Mouse (Mus musculus) intestine, embryonic 16.5 days (tissue): ENCODE data around the gene Asxl1. TPM values are rescaled to one million over a fixed set of nuclear protein-coding genes. Genes with fewer than 3 reads are reported as not detected.

Source experiments
- ATAC-seq: fragments of 200-750 bp; cut with Nextera tagmentation; 2 replicates; pipeline ENCODE4 v1.8.0; 2017; ENCODE audit warnings: moderate TSS enrichment, moderate library complexity
- H3K27ac ChIP-seq: fragments of 300-500 bp; sonication (generic); 2 replicates; pipeline ENCODE4 v1.5.1; 2014; ENCODE audit warnings: mild to moderate bottlenecking, low read length
- H3K27me3 ChIP-seq: fragments of 300-500 bp; sonication (generic); replicated peaks from 2 replicates; pipeline ENCODE4 v1.6.1; 2014; ENCODE audit warnings: low read length, control low read depth, mixed read lengths; ENCODE audit not compliant: control insufficient read depth, insufficient read depth
- H3K36me3 ChIP-seq: fragments of 300-500 bp; sonication (generic); 2 replicates; pipeline ENCODE4 v1.6.1; 2014; ENCODE audit warnings: low read length, control low read depth; ENCODE audit not compliant: control insufficient read depth, insufficient read depth
- H3K4me1 ChIP-seq: fragments of 300-500 bp; sonication (generic); 2 replicates; pipeline ENCODE4 v1.6.1; 2014; ENCODE audit warnings: low read length, control low read depth, mixed read lengths; ENCODE audit not compliant: control insufficient read depth, insufficient read depth
- H3K4me2 ChIP-seq: fragments of 300-500 bp; sonication (generic); 2 replicates; pipeline ENCODE4 v1.6.1; 2014; ENCODE audit warnings: low read depth, low read length, control low read depth
- H3K4me3 ChIP-seq: fragments of 300-500 bp; sonication (generic); 2 replicates; pipeline ENCODE4 v1.5.1; 2014; ENCODE audit warnings: mild to moderate bottlenecking, low read length
- H3K9ac ChIP-seq: fragments of 300-500 bp; sonication (generic); 2 replicates; pipeline ENCODE4 v1.6.1; 2014; ENCODE audit warnings: low read depth, low read length
- H3K9me3 ChIP-seq: fragments of 300-500 bp; sonication (generic); 2 replicates; pipeline ENCODE4 v1.6.1; 2016; ENCODE audit warnings: low read length, control low read depth; ENCODE audit not compliant: control insufficient read depth
- WGBS: fragments of 180-500 bp; shearing (Covaris S2); extraction: QIAGEN DNeasy Blood & Tissue Kit; methylation state at CpG from one replicate; pipeline ENCODE4 v1.1.7; 2014; 5-methylcytosine and 5-hydroxymethylcytosine counted together
- polyA plus RNA-seq: library from polyadenylated mRNA; unstranded; fragments of >200 nt; fragmentation: Nextera tagmentation; extraction: Ambion mirVana; gene quantifications from 2 replicates; pipeline ENCODE4 v1.2.1, GENCODE M21; 2015

Asxl1 gene
- polyA plus RNA-seq, 1 experiment from 2014 or later = 6.9 TPM

DNA sequence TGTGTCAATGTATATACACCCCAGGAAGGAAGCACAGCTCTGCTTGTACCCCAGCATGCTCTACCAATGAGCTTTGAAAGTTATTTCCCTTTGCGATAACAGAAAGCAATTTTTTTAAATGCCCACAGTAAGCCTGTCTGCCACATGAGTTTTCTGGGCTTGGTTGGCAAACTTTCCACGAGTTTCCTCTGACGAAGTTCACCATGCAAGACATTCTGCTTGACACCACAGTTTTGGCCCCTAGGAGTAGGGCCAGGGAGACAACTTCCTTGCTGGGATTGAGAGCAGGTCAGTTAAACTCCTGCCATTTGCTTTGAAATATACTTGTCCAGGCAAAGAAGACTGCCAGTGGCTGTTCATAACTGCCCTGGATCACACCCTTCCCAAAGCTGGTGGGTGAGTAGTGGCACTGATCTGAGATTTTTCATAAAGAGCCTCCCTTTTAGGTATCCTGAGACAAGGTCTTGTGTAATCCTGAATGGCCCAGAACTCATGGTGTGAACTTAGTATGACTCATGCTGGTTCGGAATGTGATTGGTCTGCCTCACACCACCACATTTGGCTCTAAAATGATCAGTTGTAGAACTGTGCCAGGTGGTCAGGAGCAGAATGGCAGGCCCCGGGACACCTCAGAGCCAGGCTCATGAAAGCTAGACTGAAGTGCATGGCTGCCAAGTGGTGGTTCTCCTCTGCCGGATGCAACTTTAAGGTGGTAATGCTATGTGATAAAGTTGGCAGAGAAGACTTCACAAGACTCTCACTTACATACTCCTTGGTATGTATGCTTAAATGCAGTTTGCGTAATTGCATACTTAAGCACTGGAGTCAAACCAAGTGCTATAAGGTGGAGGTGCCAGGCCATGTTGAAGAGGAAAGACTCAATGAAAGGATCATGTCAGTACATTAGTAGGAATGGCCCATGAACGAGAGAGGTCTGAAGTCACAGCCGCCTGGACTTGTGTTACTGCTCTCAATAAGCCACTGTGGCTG, 7.0 kb upstream of the Asxl1 start:
- H3K9me3 ChIP-seq = no peaks in the 10 kb centered on the region
- no peaks in the 10 kb centered on the region for H3K36me3 ChIP-seq
- WGBS = 88% methylated on average over 9 of the region's 9 CpGs
- no peak overlapping the region for H3K4me2 ChIP-seq
- no peak overlapping the region for H3K27ac ChIP-seq
- H3K27me3 ChIP-seq = no peaks in the 10 kb centered on the region
- H3K9ac ChIP-seq = no peak overlapping the region
- peaks cover 8% of the 10 kb centered on the region; the same call in 1 of the 2 replicates for H3K4me1 ChIP-seq
- no peak for ATAC-seq
- H3K4me3 ChIP-seq = no peak overlapping the region

DNA sequence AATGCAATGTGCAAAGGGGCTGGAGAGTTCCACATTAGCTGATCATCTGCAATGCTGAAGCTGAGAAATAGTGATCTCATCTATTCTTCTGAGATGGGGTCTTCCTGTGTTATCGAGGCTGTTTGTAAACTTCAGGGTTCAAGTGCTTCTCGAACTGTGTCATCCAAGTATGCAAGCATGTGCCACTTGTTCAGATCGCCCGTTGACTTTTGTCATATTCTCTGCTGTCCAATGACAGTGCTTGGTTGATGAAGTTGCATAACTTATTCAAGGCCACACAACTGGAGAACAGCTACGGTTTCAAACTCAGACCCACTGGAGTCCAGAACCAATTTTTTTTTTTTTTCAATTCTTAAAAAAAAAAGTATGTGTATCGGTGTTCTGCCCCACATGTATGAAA, 3.5 kb upstream of the Asxl1 start:
- Histone ChIP-seq H3K9me3 (no peaks in the 10 kb centered on the region), H3K27me3 (no peaks in the 10 kb centered on the region), H3K4me2 (no peak overlapping the region), H3K36me3 (no peaks in the 10 kb centered on the region), H3K4me1 (peaks cover 15% of the 10 kb centered on the region; the same call in 1 of the 2 replicates), H3K27ac (0 out of 2 replicates have a peak overlapping the region, but pooled peaks have one; percentile 8), H3K9ac (no peak overlapping the region), H3K4me3 (no peak overlapping the region)
- ATAC-seq = no peak
- 77% methylated on average over 6 of the region's 6 CpGs for WGBS

DNA sequence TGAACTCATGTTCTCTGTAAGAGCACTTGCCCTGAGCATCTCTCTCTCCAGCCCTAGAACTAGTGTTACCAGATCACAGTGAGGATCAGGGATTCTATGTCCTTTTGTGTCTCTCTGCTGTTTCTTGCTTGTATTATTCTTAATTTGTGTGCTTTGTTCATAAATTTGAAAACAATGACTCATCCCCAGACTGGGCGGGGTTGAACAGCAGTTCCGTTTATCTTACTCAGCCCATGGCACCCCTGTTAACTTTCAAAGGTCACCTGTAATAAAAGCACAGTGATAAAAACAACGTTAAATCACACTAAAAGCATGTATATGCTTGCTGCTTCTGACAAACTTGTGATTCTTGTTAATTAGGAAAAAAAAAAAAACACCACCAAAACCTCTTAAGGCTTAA, 3.0 kb upstream of the Asxl1 start:
- peak overlapping the region; percentile 45; the same call in 1 of the 2 replicates for H3K27ac ChIP-seq
- no peaks in the 10 kb centered on the region for H3K36me3 ChIP-seq
- WGBS = 44% methylated on average over 3 of the region's 3 CpGs
- no peak overlapping the region for H3K9ac ChIP-seq
- H3K4me3 ChIP-seq = no peak overlapping the region
- no peak for ATAC-seq
- H3K4me1 ChIP-seq = peaks cover 15% of the 10 kb centered on the region; the same call in 1 of the 2 replicates
- no peaks in the 10 kb centered on the region for H3K27me3 ChIP-seq
- H3K9me3 ChIP-seq = no peaks in the 10 kb centered on the region
- no peak overlapping the region for H3K4me2 ChIP-seq

DNA sequence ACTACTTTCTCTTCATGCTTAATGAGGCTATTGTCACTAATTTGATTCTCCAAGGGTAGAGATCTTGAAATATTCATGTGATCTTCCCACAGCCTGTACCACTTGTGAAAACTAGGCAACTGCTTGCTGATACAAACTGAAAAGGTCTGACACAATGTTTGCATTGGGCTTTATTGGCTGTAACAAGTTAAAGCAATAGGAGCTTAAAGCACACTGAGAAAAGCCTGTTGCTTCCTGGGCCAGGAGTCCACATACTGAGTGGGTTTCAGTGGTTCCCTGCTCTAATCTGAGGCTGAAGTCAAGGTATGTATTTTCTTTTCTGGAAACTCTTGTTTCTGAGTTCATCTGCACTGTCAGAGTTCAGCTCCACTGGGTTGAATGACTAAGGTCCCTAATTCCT, 2.4 kb upstream of the Asxl1 start:
- no peak for ATAC-seq
- Histone ChIP-seq H3K4me2 (no peak overlapping the region), H3K9me3 (no peaks in the 10 kb centered on the region), H3K4me1 (peaks cover 18% of the 10 kb centered on the region), H3K9ac (no peak overlapping the region), H3K36me3 (no peaks in the 10 kb centered on the region), H3K27ac (peak overlapping the region; percentile 45), H3K4me3 (no peak overlapping the region), H3K27me3 (no peaks in the 10 kb centered on the region)

DNA sequence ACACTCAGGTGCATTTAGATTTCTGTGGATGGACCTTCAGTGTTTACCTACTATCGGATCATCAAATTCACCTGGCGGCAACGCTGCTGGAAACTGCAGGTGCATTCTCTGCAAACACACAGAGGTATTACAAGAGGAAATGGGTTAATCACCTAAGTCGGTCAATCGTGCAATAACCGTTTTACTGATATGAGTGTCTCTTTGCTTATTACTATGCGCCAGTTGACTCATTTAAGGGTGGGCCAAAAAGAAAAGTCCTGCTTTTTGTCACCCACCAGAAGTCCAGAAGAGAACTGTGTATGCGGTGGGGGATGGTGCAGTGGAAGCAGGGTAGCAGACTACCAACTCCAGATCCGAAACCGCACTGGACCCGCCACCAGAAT, 567 bp upstream of the Asxl1 start:
- no peaks in the 10 kb centered on the region for H3K9me3 ChIP-seq
- peak overlapping the region; percentile 77 for H3K27ac ChIP-seq
- H3K27me3 ChIP-seq = no peaks in the 10 kb centered on the region
- peak overlapping the region; percentile 72 for H3K9ac ChIP-seq
- no peaks in the 10 kb centered on the region for H3K36me3 ChIP-seq
- H3K4me1 ChIP-seq = peaks cover 28% of the 10 kb centered on the region
- H3K4me2 ChIP-seq = peak overlapping the region; percentile 69
- peak overlapping the region; percentile 92 for H3K4me3 ChIP-seq
- ATAC-seq = no peak; the same call in 1 of the 2 replicates
- 2% methylated on average over 11 of the region's 11 CpGs for WGBS

DNA sequence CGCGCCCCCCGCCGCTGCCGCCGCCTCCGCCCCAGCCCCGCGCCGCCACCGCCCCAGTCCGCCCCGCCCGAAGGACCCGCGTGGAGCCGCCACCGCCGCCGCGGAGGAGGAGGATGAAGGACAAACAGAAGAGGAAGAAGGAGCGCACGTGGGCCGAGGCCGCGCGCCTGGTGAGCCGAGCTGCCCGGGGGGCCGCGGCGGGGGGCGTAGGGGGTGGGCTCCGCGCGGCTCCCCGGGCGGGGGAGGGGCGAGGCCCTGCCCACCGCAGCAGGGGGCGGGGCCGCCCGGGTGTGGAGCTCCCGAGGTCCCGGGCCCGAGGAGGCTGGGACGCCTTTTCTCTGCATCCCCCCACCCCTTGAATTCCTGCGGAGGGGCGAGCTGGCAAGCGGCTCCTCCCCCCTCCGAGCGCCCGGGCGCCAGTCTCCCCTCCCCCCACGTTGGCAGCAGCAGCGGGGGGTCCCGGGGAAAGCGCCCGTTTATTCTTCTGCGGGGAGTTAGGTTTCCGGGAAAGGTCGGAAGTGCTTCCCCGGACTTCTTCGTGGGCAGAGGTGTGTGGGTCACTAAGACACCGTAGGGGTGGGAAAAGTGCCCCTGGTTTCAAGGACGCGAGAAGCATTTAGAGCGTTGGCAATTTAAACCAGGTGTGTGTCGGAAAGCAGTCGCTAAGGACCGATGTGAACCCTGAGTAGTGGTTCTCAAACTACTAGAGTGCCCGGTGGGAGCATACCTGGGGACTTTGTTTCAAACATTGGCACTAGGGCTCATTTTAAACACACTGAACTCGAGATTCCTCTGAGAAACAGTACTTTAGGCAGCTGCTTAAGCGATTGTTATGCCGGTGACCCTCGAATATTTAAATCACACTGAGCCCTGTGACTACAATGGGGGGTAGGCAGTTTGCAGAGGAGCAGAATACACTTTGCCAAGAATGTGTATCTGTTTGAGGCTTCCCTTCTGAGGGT, 873 bp downstream of the Asxl1 start:
- peak overlapping the region; percentile 68 for H3K4me2 ChIP-seq
- peak overlapping the region; percentile 92 for H3K4me3 ChIP-seq
- peaks cover 39% of the 10 kb centered on the region for H3K4me1 ChIP-seq
- H3K36me3 ChIP-seq = no peaks in the 10 kb centered on the region
- no peaks in the 10 kb centered on the region for H3K27me3 ChIP-seq
- peak overlapping the region; percentile 93 for H3K9ac ChIP-seq
- H3K27ac ChIP-seq = peak overlapping the region; percentile 99
- H3K9me3 ChIP-seq = no peaks in the 10 kb centered on the region
- 1% methylated on average over 35 of the region's 76 CpGs for WGBS
- peak; percentile 33 for ATAC-seq

DNA sequence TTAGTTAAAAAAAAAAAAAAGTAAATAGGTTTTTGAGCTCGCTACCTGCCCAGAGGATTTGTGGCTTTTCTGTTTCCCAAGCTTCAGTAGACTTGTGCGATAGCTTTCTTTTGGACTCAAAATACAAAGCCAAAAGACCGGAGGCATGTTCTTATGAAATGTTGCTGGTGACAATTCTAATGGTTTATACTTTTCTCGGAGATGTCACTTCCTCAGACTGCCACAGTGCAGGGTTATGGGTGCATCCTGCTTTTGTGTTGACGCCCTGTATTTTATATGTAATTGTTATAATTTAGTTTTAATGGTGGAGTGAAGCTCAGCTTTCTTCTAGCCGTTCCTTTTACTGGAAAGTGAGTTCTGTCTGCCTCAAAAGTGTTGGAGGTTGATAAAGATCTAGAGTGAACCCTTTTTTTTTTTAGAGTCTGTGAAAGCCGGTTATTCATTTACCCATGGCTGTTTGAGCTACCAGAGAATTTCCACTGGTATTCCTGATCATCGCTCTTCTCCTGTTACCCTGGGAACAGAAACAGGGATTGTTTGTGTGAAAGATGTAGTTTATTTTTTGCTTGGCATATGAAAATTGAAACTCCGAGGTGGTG, 1.7 kb downstream of the Asxl1 start:
- Histone ChIP-seq H3K27ac (peak overlapping the region; percentile 99), H3K4me2 (peak overlapping the region; percentile 68), H3K36me3 (no peaks in the 10 kb centered on the region), H3K9me3 (no peaks in the 10 kb centered on the region), H3K27me3 (no peaks in the 10 kb centered on the region), H3K4me1 (peaks cover 38% of the 10 kb centered on the region), H3K4me3 (peak overlapping the region; percentile 92), H3K9ac (peak overlapping the region; percentile 93)
- 3% methylated on average over 9 of the region's 9 CpGs for WGBS
- no peak for ATAC-seq

DNA sequence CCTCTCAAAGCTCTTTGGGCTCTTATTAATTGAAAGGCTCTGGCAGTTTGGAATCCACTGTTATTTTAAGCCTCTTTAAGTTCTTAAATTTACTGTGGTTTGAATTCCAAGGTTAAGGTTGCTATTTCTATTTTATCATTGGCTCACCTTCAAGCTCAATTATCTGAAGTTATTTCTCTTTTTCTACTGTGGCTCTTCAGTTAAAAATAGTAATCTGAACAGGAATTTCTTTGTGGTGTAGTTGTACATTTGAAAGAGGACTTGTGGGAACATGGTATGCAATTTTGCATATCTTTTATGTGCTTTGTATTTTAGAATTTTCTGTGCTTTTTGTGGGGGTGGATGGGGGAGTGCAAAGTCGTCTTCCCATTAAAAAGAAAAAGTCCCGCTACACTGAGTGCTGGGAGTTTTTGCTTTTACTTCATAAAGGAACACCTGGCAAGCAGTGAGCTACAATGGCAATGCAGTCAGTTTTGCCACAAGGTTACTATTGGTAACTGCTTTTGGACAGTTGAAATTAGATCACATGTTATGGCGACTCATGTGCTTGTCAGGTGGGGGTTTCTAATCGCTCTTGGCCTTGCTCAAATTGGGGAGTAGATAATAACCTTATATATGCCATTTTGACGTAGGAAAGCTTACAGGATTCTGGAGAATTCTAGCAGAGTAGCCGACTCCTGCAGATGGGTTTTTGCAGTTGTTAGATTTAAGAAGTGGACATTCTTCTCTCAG, 2.6 kb downstream of the Asxl1 start:
- ATAC-seq = no peak
- H3K27ac ChIP-seq = no peak overlapping the region
- H3K4me3 ChIP-seq = peak overlapping the region; percentile 15; the same call in 1 of the 2 replicates
- H3K4me2 ChIP-seq = peak overlapping the region; percentile 68
- 46% methylated on average over 6 of the region's 6 CpGs for WGBS
- H3K27me3 ChIP-seq = no peaks in the 10 kb centered on the region
- peaks cover 35% of the 10 kb centered on the region for H3K4me1 ChIP-seq
- 0 out of 2 replicates have a peak overlapping the region, but pooled peaks have one; percentile 30 for H3K9ac ChIP-seq
- H3K9me3 ChIP-seq = no peaks in the 10 kb centered on the region
- H3K36me3 ChIP-seq = 0 out of 2 replicates have a peak, but pooled peaks cover under 1% of the 10 kb centered on the region
